Mouse (Mus musculus) heart, embryonic 13.5 days (tissue): ENCODE data around the gene Tmem198b. TPM values are rescaled to one million over a fixed set of nuclear protein-coding genes. Genes with fewer than 3 reads are reported as not detected.

Experiments used
- ATAC-seq: fragments of 200-750 bp; cut with Nextera tagmentation; 2 replicates; pipeline ENCODE4 v1.8.0; 2017; ENCODE audit warnings: moderate TSS enrichment; ENCODE audit not compliant: insufficient number of reproducible peaks, low FRiP score, low TSS enrichment; ENCODE audit errors: extremely low read depth
- H3K27ac ChIP-seq: fragments of 300-500 bp; sonication (generic); replicated peaks from 2 replicates; pipeline ENCODE4 v1.5.1; 2015; ENCODE audit warnings: moderate library complexity, mild to moderate bottlenecking, inconsistent platforms
- H3K27me3 ChIP-seq: fragments of 300-500 bp; sonication (generic); replicated peaks from 2 replicates; pipeline ENCODE4 v1.6.1; 2015; ENCODE audit warnings: mild to moderate bottlenecking, inconsistent platforms
- H3K36me3 ChIP-seq: fragments of 300-500 bp; sonication (generic); 2 replicates; pipeline ENCODE4 v1.6.1; 2015; ENCODE audit warnings: mild to moderate bottlenecking, inconsistent platforms
- H3K4me1 ChIP-seq: fragments of 300-500 bp; sonication (generic); 2 replicates; pipeline ENCODE4 v1.6.1; 2015; ENCODE audit warnings: inconsistent platforms
- H3K4me2 ChIP-seq: fragments of 300-500 bp; sonication (generic); 2 replicates; pipeline ENCODE4 v1.6.1; 2015; ENCODE audit warnings: inconsistent platforms, mild to moderate bottlenecking, moderate library complexity
- H3K4me3 ChIP-seq: fragments of 300-500 bp; sonication (generic); 2 replicates; pipeline ENCODE4 v1.5.1; 2015; ENCODE audit warnings: moderate library complexity, mild to moderate bottlenecking, inconsistent platforms
- H3K9ac ChIP-seq: fragments of 300-500 bp; sonication (generic); 2 replicates; pipeline ENCODE4 v1.6.1; 2015; ENCODE audit warnings: inconsistent platforms, mild to moderate bottlenecking, moderate library complexity
- H3K9me3 ChIP-seq: fragments of 300-500 bp; sonication (generic); 2 replicates; pipeline ENCODE4 v1.6.1; 2016; ENCODE audit warnings: inconsistent platforms
- WGBS: fragments of 180-500 bp; shearing (Covaris S2); methylation state at CpG from one replicate; pipeline ENCODE4 v1.1.7; 2015; ENCODE audit warnings: mixed read lengths; 5-methylcytosine and 5-hydroxymethylcytosine counted together
- polyA plus RNA-seq: library from polyadenylated mRNA; unstranded; fragments of >200 nt; fragmentation: Nextera tagmentation; extraction: Ambion mirVana; gene quantifications from 2 replicates; pipeline ENCODE4 v1.2.1, GENCODE M21; 2015

Tmem198b gene
- polyA plus RNA-seq, 1 experiment from 2014 or later = 18.7 TPM

GRCm38 (mm10) chr10:128795581-128795980, 8.6 kb downstream of the Tmem198b start:
- ATAC-seq = no peak
- H3K36me3 ChIP-seq = peaks cover 32% of the 10 kb centered on the region
- H3K27ac ChIP-seq = no peak overlapping the region
- H3K4me3 ChIP-seq = no peak overlapping the region
- H3K27me3 ChIP-seq = no peaks in the 10 kb centered on the region
- no peak overlapping the region for H3K9ac ChIP-seq
- WGBS = 90% methylated on average over 3 of the region's 3 CpGs
- H3K4me2 ChIP-seq = no peak overlapping the region
- H3K4me1 ChIP-seq = peaks cover 14% of the 10 kb centered on the region
- H3K9me3 ChIP-seq = no peaks in the 10 kb centered on the region

GRCm38 (mm10) chr10:128794391-128794790, 9.8 kb downstream of the Tmem198b start:
- WGBS = 72% methylated on average over 5 of the region's 5 CpGs
- Histone ChIP-seq H3K36me3 (peaks cover 20% of the 10 kb centered on the region), H3K27ac (no peak overlapping the region)

GRCm38 (mm10) chr10:128793258-128793657, 10.9 kb downstream of the Tmem198b start:
- H3K9me3 ChIP-seq = no peaks in the 10 kb centered on the region
- H3K27ac ChIP-seq = no peak overlapping the region
- no peaks in the 10 kb centered on the region for H3K27me3 ChIP-seq
- no peak overlapping the region for H3K4me2 ChIP-seq
- ATAC-seq = no peak
- H3K4me3 ChIP-seq = no peak overlapping the region
- peaks cover 9% of the 10 kb centered on the region for H3K36me3 ChIP-seq
- H3K9ac ChIP-seq = no peak overlapping the region
- H3K4me1 ChIP-seq = peaks cover 14% of the 10 kb centered on the region
- WGBS = 91% methylated on average over 1 of the region's 1 CpGs

More at GRCm38 (mm10) chr10:128794391-128794790, 9.8 kb downstream of the Tmem198b start:
- no peaks in the 10 kb centered on the region for H3K9me3 ChIP-seq
- H3K27me3 ChIP-seq = no peaks in the 10 kb centered on the region
- H3K9ac ChIP-seq = no peak overlapping the region
- peaks cover 14% of the 10 kb centered on the region for H3K4me1 ChIP-seq
- H3K4me3 ChIP-seq = no peak overlapping the region
- ATAC-seq = no peak
- no peak overlapping the region for H3K4me2 ChIP-seq

GRCm38 (mm10) chr10:128792041-128792440, 12.1 kb downstream of the Tmem198b start:
- no peak for ATAC-seq
- no peak overlapping the region for H3K4me3 ChIP-seq
- no peaks in the 10 kb centered on the region for H3K9me3 ChIP-seq
- no peaks in the 10 kb centered on the region for H3K27me3 ChIP-seq
- H3K36me3 ChIP-seq = no peaks in the 10 kb centered on the region
- H3K4me1 ChIP-seq = peaks cover 14% of the 10 kb centered on the region
- H3K9ac ChIP-seq = no peak overlapping the region
- H3K27ac ChIP-seq = no peak overlapping the region
- no peak overlapping the region for H3K4me2 ChIP-seq

- Histone ChIP-seq H3K36me3 (no peaks in the 10 kb centered on the region), H3K9me3 (no peaks in the 10 kb centered on the region), H3K4me1 (peaks cover 8% of the 10 kb centered on the region), H3K9ac (peak within 1 kb of the TSS; percentile 61), H3K4me2 (peak within 1 kb of the TSS; percentile 40), H3K27ac (no peak within 1 kb of the TSS), H3K27me3 (no peaks in the 10 kb centered on the region), H3K4me3 (peak within 1 kb of the TSS; percentile 8; the same call in 1 of the 2 replicates)
- no peak for ATAC-seq
- 58% methylated on average over 7 of the region's 7 CpGs for WGBS
These were observed 13.6 kb downstream of the Tmem198b start, which contains the start of gene Mmp19 for GRCm38 (mm10) chr10:128790398-128791124. Gene Mmp19 (plus strand): TSS chr10:128790910.

- peaks cover 16% of the 10 kb centered on the region for H3K9me3 ChIP-seq
- no peak overlapping the region for H3K4me3 ChIP-seq
- no peaks in the 10 kb centered on the region for H3K27me3 ChIP-seq
- ATAC-seq = no peak
- H3K36me3 ChIP-seq = no peaks in the 10 kb centered on the region
- H3K9ac ChIP-seq = no peak overlapping the region
- peaks cover 21% of the 10 kb centered on the region for H3K4me1 ChIP-seq
- 81% methylated on average over 1 of the region's 1 CpGs for WGBS
- no peak overlapping the region for H3K4me2 ChIP-seq
- no peak overlapping the region for H3K27ac ChIP-seq
These were observed 24.0 kb downstream of the Tmem198b start for GRCm38 (mm10) chr10:128780200-128780599.

GRCm38 (mm10) chr10:128779011-128779795, 25.0 kb downstream of the Tmem198b start:
- Histone ChIP-seq H3K9me3 (peaks cover 11% of the 10 kb centered on the region), H3K9ac (peak overlapping the region; percentile 33; the same call in 1 of the 2 replicates), H3K4me1 (peaks cover 21% of the 10 kb centered on the region), H3K27me3 (no peaks in the 10 kb centered on the region), H3K36me3 (no peaks in the 10 kb centered on the region), H3K4me3 (no peak overlapping the region), H3K4me2 (peak overlapping the region; percentile 34; the same call in 1 of the 2 replicates), H3K27ac (peak overlapping the region; percentile 93)
- WGBS = 26% methylated on average over 8 of the region's 8 CpGs
- ATAC-seq = peak; percentile 73

GRCm38 (mm10) chr10:128778441-128778840, 25.7 kb downstream of the Tmem198b start:
- Histone ChIP-seq H3K27me3 (no peaks in the 10 kb centered on the region), H3K4me3 (no peak overlapping the region), H3K4me2 (no peak overlapping the region), H3K4me1 (peaks cover 21% of the 10 kb centered on the region), H3K9me3 (0 out of 2 replicates have a peak, but pooled peaks cover 4% of the 10 kb centered on the region), H3K27ac (peak overlapping the region; percentile 93), H3K9ac (no peak overlapping the region), H3K36me3 (no peaks in the 10 kb centered on the region)
- ATAC-seq = no peak
- 78% methylated on average over 2 of the region's 2 CpGs for WGBS

- ATAC-seq = no peak
- Histone ChIP-seq H3K27ac (no peak overlapping the region), H3K36me3 (peaks cover 2% of the 10 kb centered on the region; the same call in 1 of the 2 replicates), H3K27me3 (no peaks in the 10 kb centered on the region), H3K4me1 (peaks cover 5% of the 10 kb centered on the region; the same call in 1 of the 2 replicates), H3K9me3 (0 out of 2 replicates have a peak, but pooled peaks cover 3% of the 10 kb centered on the region), H3K4me2 (no peak overlapping the region), H3K4me3 (no peak overlapping the region), H3K9ac (no peak overlapping the region)
- WGBS = 20% methylated on average over 5 of the region's 5 CpGs
These were observed 30.5 kb downstream of the Tmem198b start for GRCm38 (mm10) chr10:128773685-128774084.

- Histone ChIP-seq H3K9ac (no peak overlapping the region), H3K36me3 (peaks cover 7% of the 10 kb centered on the region), H3K27ac (no peak overlapping the region), H3K9me3 (0 out of 2 replicates have a peak, but pooled peaks cover 3% of the 10 kb centered on the region), H3K27me3 (no peaks in the 10 kb centered on the region), H3K4me1 (no peaks in the 10 kb centered on the region), H3K4me3 (no peak overlapping the region), H3K4me2 (no peak overlapping the region)
- WGBS = 68% methylated on average over 2 of the region's 2 CpGs
- ATAC-seq = no peak
These were observed 31.3 kb downstream of the Tmem198b start for GRCm38 (mm10) chr10:128772895-128773294.
